Mouse (Mus musculus): ENCODE results near the gene Fzd2.

GRCm38 (mm10) chr11:102647885-102648284 lies 43.7 kb downstream of the Fzd2 start:
- TF ChIP-seq HCFC1 (IDR thresholded peaks at IDR 0.05; ENCODE audit: borderline replicate concordance, insufficient read depth, low read length) = no peak
- no peak for TF ChIP-seq MAFK (IDR thresholded peaks at IDR 0.05; ENCODE audit: insufficient read depth, low read depth, low read length)
- no peak for TF ChIP-seq ZNF384 (IDR thresholded peaks at IDR 0.05; ENCODE audit: low read depth, low read length)
- TF ChIP-seq CHD2 (IDR thresholded peaks at IDR 0.05; ENCODE audit: low read depth, low read length) = no peak
- TF ChIP-seq ZC3H11A (IDR thresholded peaks at IDR 0.05; ENCODE audit: borderline replicate concordance, low read depth, low read length) = no peak

Data from ES-E14 (cell line).